Mouse (Mus musculus) liver, embryonic 18 days (tissue): Measurements from ENCODE around the gene Gorasp1. TPM values are rescaled to one million over a fixed set of nuclear protein-coding genes. Genes with fewer than 3 reads are reported as not detected.

Experiments used
- polyA plus RNA-seq: library from polyadenylated mRNA; depleted of rRNA; stranded (reverse); fragments of >200 nt; gene quantifications from 2 replicates; pipeline ENCODE4 v1.2.3, GENCODE M21; 2012; rRNA removed

Gene Gorasp1
- polyA plus RNA-seq, result 6.6 and 8.4 TPM in 2 replicates

GRCm38 (mm10) chr9:119937005-119937773 lies at the start of gene Gorasp1, which contains the start of gene Ttc21a:
Gene Gorasp1 (minus strand): TSS chr9:119937565.
Gene Ttc21a (plus strand): TSS chr9:119937606.

GRCm38 (mm10) chr9:119984536-119985011 lies 47.2 kb upstream of the Gorasp1 start, which contains the start of gene Csrnp1:
Gene Csrnp1 (minus strand): TSS chr9:119984658.

GRCm38 (mm10) chr9:119894339-119895009 lies 42.9 kb downstream of the Gorasp1 start, which contains the start of gene Wdr48:
Gene Wdr48 (plus strand): TSS chr9:119894878.

Other genes starting within 250 kb of the Gorasp1 start
- gene Scn10a, start 218.2 kb downstream of the Gorasp1 start, polyA plus RNA-seq, result 0.09 and 0.10 TPM in 2 replicates
- under 0.01 and 0.01 TPM in 2 replicates for gene Scn11a, start 112.1 kb downstream of the Gorasp1 start, polyA plus RNA-seq
- 13.9 and 15.6 TPM in 2 replicates for gene Wdr48, start 42.7 kb downstream of the Gorasp1 start, polyA plus RNA-seq
- 0.24 and 0.37 TPM in 2 replicates for gene Ttc21a, start within 50 bp of the Gorasp1 start, polyA plus RNA-seq
- 10.8 and 14.8 TPM in 2 replicates for gene Csrnp1, start 47.1 kb upstream of the Gorasp1 start, polyA plus RNA-seq
- 0.02 TPM in 2 replicates for gene Xirp1, start 86.0 kb upstream of the Gorasp1 start, polyA plus RNA-seq
- 1.3 and 2.2 TPM in 2 replicates for gene Cx3cr1, start 132.3 kb upstream of the Gorasp1 start, polyA plus RNA-seq
- gene Ccr8, start 154.5 kb upstream of the Gorasp1 start, polyA plus RNA-seq, result not detected in 2 replicates
- gene Slc25a38, start 172.8 kb upstream of the Gorasp1 start, polyA plus RNA-seq, result 49.3 and 56.4 TPM in 2 replicates
- gene Rpsa, start 190.1 kb upstream of the Gorasp1 start, polyA plus RNA-seq, result 1,276 and 1,383 TPM in 2 replicates
- gene Mobp, start 212.1 kb upstream of the Gorasp1 start, polyA plus RNA-seq, result not detected in 2 replicates